Mouse (Mus musculus): Measurements from ENCODE around the gene Aldh1a1. TPM values are rescaled to one million over a fixed set of nuclear protein-coding genes. Genes with fewer than 3 reads are reported as not detected.

The Aldh1a1 gene
- total and polyA plus RNA-seq, 3 experiments: 0.21 to 1.1 (median 0.99) TPM

GRCm38 (mm10) chr19:20549409-20549808 lies 56.9 kb downstream of the Aldh1a1 start:
- H3K4me3 ChIP-seq (replicated peaks in 1 of 3; ENCODE audit: low read depth in 2 of 3, low read length in 2 of 3, poor library complexity in 1 of 3): no peak overlapping the region
- dilution Hi-C loops (cut with MboI; ENCODE audit: extremely low pct_ligation_motif_present, extremely low pct_unique_long_range_greater_than_20kb, low sequenced_read_pairs): no loop called here
- no peaks in the 10 kb centered on the region for H3K36me3 ChIP-seq (replicated peaks in 1 of 2; ENCODE audit: control insufficient read depth in 1 of 2, insufficient read depth in 1 of 2, low read length in 1 of 2)
- no peaks in the 10 kb centered on the region for H3K9me3 ChIP-seq (replicated peaks; ENCODE audit: low read length)
- no peaks in the 10 kb centered on the region for H3K4me1 ChIP-seq (ENCODE audit: control insufficient read depth in 1 of 2, insufficient read depth in 2 of 2)
- no peak overlapping the region for H3K9ac ChIP-seq (ENCODE audit: insufficient read depth, low read depth)
- H3K27me3 ChIP-seq (replicated peaks): no peaks in the 10 kb centered on the region
- no peak for DNase-seq (ENCODE audit: extremely low read depth)
- no peak overlapping the region for H3K4me2 ChIP-seq (ENCODE audit: insufficient read depth, low read depth, poor library complexity, severe bottlenecking)
- in situ Hi-C loops (cut with MboI; ENCODE audit: low pct_ligation_motif_present, low pct_unique_long_range_greater_than_20kb, low sequenced_read_pairs): no loop called here
- TF ChIP-seq PAX5 (IDR thresholded peaks at IDR 0.05; ENCODE audit: low read length): no peak
- no peak for TF ChIP-seq MAX (IDR thresholded peaks at IDR 0.05; ENCODE audit: low read length)
- no peak for TF ChIP-seq USF1 (IDR thresholded peaks at IDR 0.05; ENCODE audit: low read depth, low read length)
- no peak for TF ChIP-seq POLR2AphosphoS2 (IDR thresholded peaks at IDR 0.05; ENCODE audit: low read depth, low read length)
- no peak for TF ChIP-seq NELFE (IDR thresholded peaks at IDR 0.05; ENCODE audit: low read depth, low read length)
- TF ChIP-seq SMC3 (IDR thresholded peaks at IDR 0.05; ENCODE audit: low read depth, low read length): no peak
- no peak for TF ChIP-seq ZKSCAN1 (IDR thresholded peaks at IDR 0.05; ENCODE audit: borderline replicate concordance, low read depth, low read length)
- TF ChIP-seq CHD2 (IDR thresholded peaks at IDR 0.05; ENCODE audit: low read length): no peak
- TF ChIP-seq ETS1 (conservative IDR thresholded peaks at IDR 0.05; ENCODE audit: low read depth, low read length): no peak
- TF ChIP-seq UBTF (IDR thresholded peaks at IDR 0.05; ENCODE audit: low read depth, low read length): no peak
- no peaks in the 10 kb centered on the region for H3K79me2 ChIP-seq (replicated peaks; ENCODE audit: control insufficient read depth, extremely low read depth, insufficient read depth, poor library complexity, severe bottlenecking)
- no peak overlapping the region for H3K27ac ChIP-seq (ENCODE audit: insufficient read depth, low read depth)

- Histone ChIP-seq H3K79me2 (replicated peaks; ENCODE audit: control insufficient read depth, extremely low read depth, insufficient read depth, poor library complexity, severe bottlenecking) (no peaks in the 10 kb centered on the region), H3K27ac (ENCODE audit: insufficient read depth, low read depth) (no peak overlapping the region), H3K4me2 (ENCODE audit: insufficient read depth, low read depth, poor library complexity, severe bottlenecking) (no peak overlapping the region), H3K4me3 (replicated peaks in 1 of 3; ENCODE audit: low read depth in 2 of 3, low read length in 2 of 3, poor library complexity in 1 of 3) (no peak overlapping the region), H3K4me1 (ENCODE audit: control insufficient read depth in 1 of 2, insufficient read depth in 2 of 2) (no peaks in the 10 kb centered on the region), H3K36me3 (replicated peaks in 1 of 2; ENCODE audit: control insufficient read depth in 1 of 2, insufficient read depth in 1 of 2, low read length in 1 of 2) (no peaks in the 10 kb centered on the region), H3K27me3 (replicated peaks) (no peaks in the 10 kb centered on the region), H3K9me3 (replicated peaks; ENCODE audit: low read length) (no peaks in the 10 kb centered on the region), H3K9ac (ENCODE audit: insufficient read depth, low read depth) (no peak overlapping the region)
- TF ChIP-seq HCFC1 (IDR thresholded peaks at IDR 0.05; ENCODE audit: low read depth, low read length) (no peak), ELF1 (IDR thresholded peaks at IDR 0.05; ENCODE audit: low read depth, low read length) (no peak), ETS1 (conservative IDR thresholded peaks at IDR 0.05; ENCODE audit: low read depth, low read length) (no peak), CHD1 (IDR thresholded peaks at IDR 0.05; ENCODE audit: low read depth, low read length) (no peak), IRF4 (IDR thresholded peaks at IDR 0.05; ENCODE audit: low read depth, low read length) (no peak), SIN3A (IDR thresholded peaks at IDR 0.05; ENCODE audit: low read length) (no peak), MAFK (IDR thresholded peaks at IDR 0.05; ENCODE audit: insufficient replicate concordance, low read length) (no peak), MYC (IDR thresholded peaks at IDR 0.05; ENCODE audit: low read depth, low read length) (no peak), UBTF (IDR thresholded peaks at IDR 0.05; ENCODE audit: low read depth, low read length) (no peak), USF1 (IDR thresholded peaks at IDR 0.05; ENCODE audit: low read depth, low read length) (no peak)
- dilution Hi-C loops (cut with MboI; ENCODE audit: extremely low pct_ligation_motif_present, extremely low pct_unique_long_range_greater_than_20kb, low sequenced_read_pairs) (no loop called here), in situ Hi-C loops (cut with MboI; ENCODE audit: low pct_ligation_motif_present, low pct_unique_long_range_greater_than_20kb, low sequenced_read_pairs) (no loop called here)
- DNase-seq (ENCODE audit: extremely low read depth): no peak
Observed at GRCm38 (mm10) chr19:20555365-20555764, 62.9 kb downstream of the Aldh1a1 start.

Measured in CH12.LX (cell line).